Mouse (Mus musculus) heart, postnatal 10 days (tissue): ENCODE data around the gene Fam214a. TPM values are rescaled to one million over a fixed set of nuclear protein-coding genes. Genes with fewer than 3 reads are reported as not detected.

ENCODE experiments used
- DNase-seq, 2 experiments: peaks; one replicate each; pipeline ENCODE4 v3.0.0; 2021
- intact Hi-C: fragments of 180-260 bp; cut with DNase I; formaldehyde crosslinking; loops from one replicate; pipeline ENCODE4 v1.15.1; 2025
- total RNA-seq, 2 experiments: library from RNA; stranded (reverse); gene quantifications; 2 replicates each; pipeline ENCODE4 v1.2.3; 2021

Fam214a gene
- total RNA-seq, result 10 to 100 TPM; 25.9 to 26.5 TPM

- peak; percentile 95 to 96 for DNase-seq
Measured at GRCm38 (mm10) chr9:74952756-74953247, at the start of gene Fam214a. Gene Fam214a, plus strand, starts transcription at chr9:74952884.

GRCm38 (mm10) chr9:74904866-74905508 is 47.7 kb upstream of the Fam214a start:
- intact Hi-C loops, result loop anchor here (2.0 to 5.0 kb wide), 4 partner anchors 48 to 377 kb away; partner anchors contain the start of gene Fam214a
- DNase-seq, result peak; percentile 80 to 91

More at GRCm38 (mm10) chr9:74952756-74953247, at the start of gene Fam214a:
- intact Hi-C loops, result loop anchor here (1.0 to 2.0 kb wide), 2 partner anchors 23 to 48 kb away; no protein-coding TSS in a partner anchor

- intact Hi-C loops, result loop anchor here (5.0 kb wide), 2 partner anchors 125 to 290 kb away; no protein-coding TSS in a partner anchor
Measured at GRCm38 (mm10) chr9:74906951-74907350, 45.7 kb upstream of the Fam214a start.

GRCm38 (mm10) chr9:74909245-74909644 is 43.4 kb upstream of the Fam214a start:
- intact Hi-C loops, result loop anchor here (5.0 kb wide), 2 partner anchors 123 to 288 kb away; no protein-coding TSS in a partner anchor
- peak; percentile 74 for DNase-seq

More at GRCm38 (mm10) chr9:74906951-74907350, 45.7 kb upstream of the Fam214a start:
- no peak for DNase-seq

GRCm38 (mm10) chr9:74910226-74910759 is 42.4 kb upstream of the Fam214a start:
- DNase-seq, result no peak
- intact Hi-C loops, result no loop called here

GRCm38 (mm10) chr9:74911430-74911829 is 41.3 kb upstream of the Fam214a start:
- intact Hi-C loops, result no loop called here
- peak in 1 of 2 experiments; percentile 21 for DNase-seq

GRCm38 (mm10) chr9:74911919-74912318 is 40.8 kb upstream of the Fam214a start:
- intact Hi-C loops, result no loop called here
- DNase-seq, result no peak

- intact Hi-C loops, result no loop called here
- DNase-seq, result no peak
Measured at GRCm38 (mm10) chr9:74912619-74913376, 39.9 kb upstream of the Fam214a start.

- intact Hi-C loops, result loop anchor here (5.0 kb wide), 1 partner anchor 82 kb away; no protein-coding TSS in a partner anchor
- DNase-seq, result no peak
Measured at GRCm38 (mm10) chr9:74915611-74916010, 37.1 kb upstream of the Fam214a start.

- intact Hi-C loops, result no loop called here
- no peak for DNase-seq
Measured at GRCm38 (mm10) chr9:74920450-74920849, 32.2 kb upstream of the Fam214a start.

GRCm38 (mm10) chr9:74921422-74921821 is 31.3 kb upstream of the Fam214a start:
- DNase-seq, result no peak
- intact Hi-C loops, result no loop called here

GRCm38 (mm10) chr9:74922884-74923283 is 29.8 kb upstream of the Fam214a start:
- intact Hi-C loops, result no loop called here

GRCm38 (mm10) chr9:74923291-74923977 is 29.2 kb upstream of the Fam214a start:
- DNase-seq, result no peak
- intact Hi-C loops, result no loop called here

More at GRCm38 (mm10) chr9:74922884-74923283, 29.8 kb upstream of the Fam214a start:
- no peak for DNase-seq

GRCm38 (mm10) chr9:74925220-74925769 is 27.4 kb upstream of the Fam214a start:
- DNase-seq, result no peak
- intact Hi-C loops, result no loop called here

- intact Hi-C loops, result no loop called here
Measured at GRCm38 (mm10) chr9:74929981-74930423, 22.7 kb upstream of the Fam214a start.

GRCm38 (mm10) chr9:74930653-74931052 is 22.0 kb upstream of the Fam214a start:
- intact Hi-C loops, result no loop called here
- no peak for DNase-seq

More at GRCm38 (mm10) chr9:74929981-74930423, 22.7 kb upstream of the Fam214a start:
- no peak for DNase-seq

- DNase-seq, result no peak
- intact Hi-C loops, result no loop called here
Measured at GRCm38 (mm10) chr9:74935289-74935688, 17.4 kb upstream of the Fam214a start.

- intact Hi-C loops, result no loop called here
- DNase-seq, result no peak
Measured at GRCm38 (mm10) chr9:74937761-74938160, 14.9 kb upstream of the Fam214a start.

- peak in 1 of 2 experiments; percentile 34 for DNase-seq
- intact Hi-C loops, result no loop called here
Measured at GRCm38 (mm10) chr9:74938670-74939534, 13.8 kb upstream of the Fam214a start.
